Mouse (Mus musculus) myocyte (in vitro differentiated cells): ENCODE results near the gene Usp5.

Experiments
- CEBPB ChIP-seq: IDR thresholded peaks from 2 replicates; pipeline ENCODE4 v1.6.1; 2011; ENCODE audit warnings: mild to moderate bottlenecking, moderate library complexity; ENCODE audit not compliant: poor library complexity, insufficient read depth, severe bottlenecking
- E2F4 ChIP-seq: IDR thresholded peaks from one replicate; pipeline ENCODE4 v1.6.1; 2011; ENCODE audit warnings: mild to moderate bottlenecking, control low read depth, moderate library complexity; ENCODE audit not compliant: insufficient read depth
- MYOD1 ChIP-seq, 3 experiments: IDR thresholded peaks; one replicate each; pipeline ENCODE4 v1.6.1; 2011; ENCODE audit warnings: control low read depth in 2 of 3, low read depth in 2 of 3, mild to moderate bottlenecking in 2 of 3, moderate library complexity in 1 of 3; ENCODE audit not compliant: insufficient read length in 2 of 3, control insufficient read depth in 1 of 3
- POLR2A ChIP-seq: IDR thresholded peaks from one replicate; pipeline ENCODE4 v1.6.1; 2011; ENCODE audit warnings: low read depth, mild to moderate bottlenecking, control low read depth, moderate library complexity; ENCODE audit not compliant: insufficient read length
- REST ChIP-seq: IDR thresholded peaks from one replicate; pipeline ENCODE4 v1.6.1; 2011; ENCODE audit warnings: mild to moderate bottlenecking, control low read depth, moderate library complexity; ENCODE audit not compliant: insufficient read depth, insufficient read length
- SRF ChIP-seq: IDR thresholded peaks from one replicate; pipeline ENCODE4 v1.6.1; 2011; ENCODE audit warnings: low read depth; ENCODE audit not compliant: control insufficient read depth, insufficient read length
- USF1 ChIP-seq: IDR thresholded peaks from one replicate; pipeline ENCODE4 v1.6.1; 2011; ENCODE audit warnings: low read depth, mild to moderate bottlenecking, control low read depth, moderate library complexity

DNA sequence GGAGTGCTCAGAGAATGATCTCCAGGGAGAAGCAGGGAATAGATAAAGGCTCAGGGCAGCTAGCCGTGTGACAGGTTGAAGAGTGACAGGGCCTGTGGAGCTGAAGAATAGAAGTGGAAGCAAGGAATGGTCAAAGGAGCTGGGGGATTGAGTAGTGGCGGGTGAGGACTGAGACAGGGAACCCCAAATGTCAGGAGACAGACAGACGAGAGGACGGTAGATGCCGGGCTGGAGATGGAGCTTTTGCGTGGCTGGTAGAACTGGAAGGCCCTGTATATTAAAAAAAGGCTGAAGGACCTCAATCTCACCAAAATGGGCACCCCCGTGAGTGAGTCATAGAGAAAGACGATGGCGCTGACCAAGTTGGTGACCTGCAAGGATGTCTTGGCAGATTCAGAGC is 31.2 kb upstream of the Usp5 start:
- TF ChIP-seq POLR2A: no peak
- no peak for TF ChIP-seq USF1
- no peak for TF ChIP-seq REST
- no peak for TF ChIP-seq CEBPB
- TF ChIP-seq E2F4: no peak
- no peak for TF ChIP-seq SRF
- TF ChIP-seq MYOD1 (IDR thresholded peaks at IDR 0.05; ENCODE audit: control insufficient read depth in 1 of 3, insufficient read length in 2 of 3, low read depth in 2 of 3): no peak
